Mouse (Mus musculus) heart, embryonic 10.5 days (tissue): ENCODE measurements around the gene Srf. TPM values are rescaled to one million over a fixed set of nuclear protein-coding genes. Genes with fewer than 3 reads are reported as not detected.

Experiments
- DNase-seq: peaks from one replicate; pipeline ENCODE4 v3.0.0-alpha.2; 2017; ENCODE audit warnings: low spot score
- H3K27ac ChIP-seq: fragments of 300-500 bp; sonication (generic); 2 replicates; pipeline ENCODE4 v1.5.1; 2016; ENCODE audit warnings: mild to moderate bottlenecking
- H3K27me3 ChIP-seq: fragments of 300-500 bp; sonication (generic); 2 replicates; pipeline ENCODE4 v1.6.1; 2016; ENCODE audit warnings: mild to moderate bottlenecking; ENCODE audit not compliant: poor library complexity, insufficient read depth, severe bottlenecking
- H3K36me3 ChIP-seq: fragments of 300-500 bp; sonication (generic); 2 replicates; pipeline ENCODE4 v1.6.1; 2016; ENCODE audit warnings: mild to moderate bottlenecking, moderate library complexity
- H3K4me1 ChIP-seq: fragments of 300-500 bp; sonication (generic); 2 replicates; pipeline ENCODE4 v1.6.1; 2016; ENCODE audit warnings: mild to moderate bottlenecking
- H3K4me3 ChIP-seq: fragments of 300-500 bp; sonication (generic); 2 replicates; pipeline ENCODE4 v1.5.1; 2016; ENCODE audit warnings: mild to moderate bottlenecking, moderate library complexity
- H3K9me3 ChIP-seq: fragments of 300-500 bp; sonication (generic); 2 replicates; pipeline ENCODE4 v1.6.1; 2016; ENCODE audit warnings: mild to moderate bottlenecking, moderate library complexity
- WGBS: fragments of 180-500 bp; shearing (Covaris S2); methylation state at CpG from one replicate; pipeline ENCODE4 v1.1.7; 2016; 5-methylcytosine and 5-hydroxymethylcytosine counted together
- polyA plus RNA-seq: library from polyadenylated mRNA; unstranded; fragments of >200 nt; fragmentation: Nextera tagmentation; extraction: Ambion mirVana; gene quantifications from 2 replicates; pipeline ENCODE4 v1.2.1, GENCODE M21; 2016

The Srf gene
- polyA plus RNA-seq, result 10.9 and 15.7 TPM in 2 replicates

DNA sequence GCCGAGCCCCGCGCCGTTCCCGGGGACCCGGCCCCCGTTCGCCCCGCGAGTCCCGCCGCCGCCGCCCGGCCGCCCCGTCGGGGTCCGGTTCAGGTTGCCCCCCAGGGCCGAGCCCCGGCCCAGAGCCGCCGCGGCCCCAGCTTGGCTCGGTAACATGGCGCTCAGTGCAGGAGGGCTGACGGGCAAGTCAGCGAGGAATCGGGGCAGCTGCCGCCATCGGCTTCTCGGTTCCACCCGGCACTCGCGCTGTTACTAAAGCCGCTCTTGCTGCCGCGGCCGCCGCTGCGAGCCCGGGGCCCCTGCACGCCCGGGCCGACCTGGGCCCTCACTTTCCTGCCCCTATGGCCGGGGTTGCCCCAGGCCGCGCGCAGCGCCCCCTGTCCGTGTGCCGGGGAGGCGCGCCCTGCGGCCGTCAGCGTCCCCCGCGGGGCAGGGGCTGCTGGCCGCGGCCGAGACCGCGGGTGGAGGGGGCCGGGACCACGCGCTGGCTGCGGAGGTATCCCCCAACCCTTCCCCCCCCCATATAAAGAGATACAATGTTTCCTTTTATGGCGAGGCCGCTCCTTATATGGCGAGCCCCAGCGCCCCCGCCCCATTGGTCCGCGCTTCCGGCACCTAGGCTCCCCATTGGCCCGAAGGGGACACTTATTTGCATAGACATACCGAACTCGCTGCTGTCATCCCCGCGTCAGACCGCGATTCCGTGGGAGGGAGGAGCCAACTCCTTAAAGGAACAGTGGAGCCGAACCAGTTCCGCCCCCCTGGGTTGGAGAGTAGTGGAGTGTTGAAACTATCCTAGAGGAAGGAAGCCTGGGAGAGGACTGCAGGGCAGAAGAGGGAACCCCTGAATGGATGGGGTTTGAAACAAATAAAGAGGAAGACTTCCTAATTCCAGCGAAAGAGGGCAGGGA lies at the start of gene Srf:
Srf (minus strand) TSS at position 503 of the 911 bp plus-strand sequence.
- Histone ChIP-seq H3K9me3 (no peaks in the 10 kb centered on the region), H3K36me3 (peaks cover 14% of the 10 kb centered on the region), H3K27ac (peak within 1 kb of the TSS; percentile 99), H3K4me3 (peak within 1 kb of the TSS; percentile 98), H3K27me3 (no peaks in the 10 kb centered on the region), H3K4me1 (peaks cover 47% of the 10 kb centered on the region)
- peak; percentile 99 for DNase-seq
- whole genome bisulfite sequencing, result under 1% methylated on average over 87 of the region's 87 CpGs

DNA sequence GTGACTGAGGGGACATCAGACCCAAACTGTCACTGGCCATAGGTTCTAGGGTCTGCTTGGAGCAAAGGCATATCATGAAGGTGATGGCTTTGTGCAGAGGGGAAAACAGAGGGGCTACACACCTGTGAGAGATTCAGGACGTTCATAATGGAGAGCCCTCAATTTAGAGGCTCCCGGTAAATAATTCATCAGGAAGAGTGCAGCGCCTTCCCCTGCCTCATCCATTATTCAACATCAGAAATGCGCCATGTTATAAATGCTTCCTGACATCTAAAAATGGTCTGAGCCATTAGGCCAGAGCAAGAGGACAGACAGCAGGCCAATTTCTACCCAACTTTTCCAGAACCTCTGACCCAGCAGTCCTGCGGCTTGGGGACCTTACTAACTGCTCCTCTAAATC lies 49.2 kb upstream of the Srf start:
- peaks cover 40% of the 10 kb centered on the region for H3K4me1 ChIP-seq
- no peaks in the 10 kb centered on the region for H3K27me3 ChIP-seq
- H3K27ac ChIP-seq, result no peak overlapping the region
- no peak overlapping the region for H3K4me3 ChIP-seq
- DNase-seq, result no peak
- WGBS, result 75% methylated on average over 5 of the region's 5 CpGs
- no peaks in the 10 kb centered on the region for H3K9me3 ChIP-seq
- peaks cover 15% of the 10 kb centered on the region for H3K36me3 ChIP-seq

DNA sequence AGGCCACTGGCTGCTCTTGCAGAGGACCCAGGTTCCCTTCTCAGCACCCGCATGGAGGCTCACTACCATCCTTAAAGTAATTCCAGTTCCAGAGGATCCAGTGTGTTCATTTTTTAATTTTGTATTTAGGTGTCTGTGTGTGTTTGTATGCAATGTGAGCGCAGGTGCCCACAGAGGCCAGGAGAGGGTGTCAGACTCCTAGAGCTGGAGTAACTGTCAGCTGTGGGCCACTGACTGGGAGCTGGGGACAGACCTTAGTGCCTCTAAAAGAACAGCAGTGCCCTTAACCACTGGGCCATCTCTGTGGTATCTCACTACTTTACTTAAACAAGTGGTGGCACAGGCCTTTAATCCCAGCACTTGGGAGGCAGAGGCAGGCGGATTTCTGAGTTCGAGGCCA lies 47.3 kb upstream of the Srf start:
- DNase-seq, result no peak
- no peaks in the 10 kb centered on the region for H3K9me3 ChIP-seq
- H3K27me3 ChIP-seq, result no peaks in the 10 kb centered on the region
- H3K4me3 ChIP-seq, result no peak overlapping the region
- peaks cover 17% of the 10 kb centered on the region for H3K36me3 ChIP-seq
- H3K27ac ChIP-seq, result no peak overlapping the region
- H3K4me1 ChIP-seq, result peaks cover 34% of the 10 kb centered on the region
- 91% methylated on average over 4 of the region's 4 CpGs for WGBS

DNA sequence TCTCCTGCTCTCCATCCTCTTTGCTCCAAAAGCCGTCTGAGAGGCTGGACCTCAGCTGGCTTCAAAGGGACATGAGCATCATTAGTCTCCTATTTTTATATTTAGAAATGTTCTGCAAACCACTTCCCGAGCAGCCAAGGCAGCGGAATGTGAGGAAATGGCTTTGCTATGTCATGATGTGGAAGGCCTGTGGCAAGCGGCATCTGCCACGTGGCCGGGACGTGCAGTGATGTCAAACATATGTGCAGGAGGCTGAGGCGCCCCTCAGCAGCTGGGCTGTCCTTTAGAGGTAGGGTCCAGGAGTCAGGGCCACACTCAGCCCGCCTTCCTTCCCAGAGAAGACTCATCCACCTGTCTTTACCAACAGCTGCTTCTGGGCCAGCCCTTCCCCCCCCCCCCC lies 46.2 kb upstream of the Srf start:
- H3K9me3 ChIP-seq, result no peaks in the 10 kb centered on the region
- WGBS, result 76% methylated on average over 9 of the region's 9 CpGs
- DNase-seq, result no peak
- H3K27ac ChIP-seq, result no peak overlapping the region
- H3K36me3 ChIP-seq, result peaks cover 27% of the 10 kb centered on the region
- H3K27me3 ChIP-seq, result no peaks in the 10 kb centered on the region
- peaks cover 41% of the 10 kb centered on the region for H3K4me1 ChIP-seq
- H3K4me3 ChIP-seq, result no peak overlapping the region

DNA sequence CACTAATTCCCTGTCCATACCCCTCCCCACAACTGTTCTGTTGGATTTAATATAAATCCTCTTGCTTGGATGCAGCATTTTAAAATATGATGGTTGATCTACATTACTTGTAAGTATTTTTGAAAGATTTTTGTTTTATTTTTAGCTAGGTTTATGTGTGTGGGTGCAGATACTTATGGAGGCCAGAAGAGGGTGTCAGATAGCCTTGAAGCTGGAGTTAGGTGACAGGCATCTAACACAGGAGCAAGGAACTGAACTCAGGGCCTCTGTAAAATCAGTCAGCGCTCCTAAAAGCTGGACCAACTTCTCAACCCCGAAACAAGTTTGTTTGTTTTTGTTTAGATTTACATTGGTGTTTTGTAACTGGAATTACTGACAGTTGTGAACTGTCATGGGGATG lies 44.6 kb upstream of the Srf start:
- DNase-seq, result no peak
- Histone ChIP-seq H3K27me3 (no peaks in the 10 kb centered on the region), H3K4me3 (no peak overlapping the region), H3K27ac (no peak overlapping the region), H3K36me3 (peaks cover 36% of the 10 kb centered on the region), H3K4me1 (peaks cover 42% of the 10 kb centered on the region), H3K9me3 (no peaks in the 10 kb centered on the region)
- WGBS, result 91% methylated on average over 2 of the region's 2 CpGs

DNA sequence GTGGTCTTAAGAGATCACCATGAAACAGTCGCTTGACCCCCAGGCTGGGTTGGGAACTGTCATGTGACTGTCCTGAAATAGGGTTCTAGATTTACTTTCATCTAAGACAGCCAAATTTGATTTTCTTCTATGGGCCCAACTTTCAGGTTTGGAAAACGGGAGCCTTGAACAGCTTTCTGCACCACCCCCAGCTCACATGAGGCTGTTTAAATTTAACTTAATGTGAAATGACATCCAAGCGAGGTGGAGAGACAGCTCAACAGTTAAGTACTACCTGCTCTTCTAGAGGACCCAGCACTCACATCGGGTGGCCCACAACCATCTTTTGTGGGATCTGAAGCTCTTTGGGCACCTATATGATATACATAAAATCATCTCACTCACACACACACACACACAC lies 43.0 kb upstream of the Srf start:
- no peaks in the 10 kb centered on the region for H3K27me3 ChIP-seq
- WGBS, result 81% methylated on average over 4 of the region's 4 CpGs
- H3K36me3 ChIP-seq, result peaks cover 36% of the 10 kb centered on the region

DNA sequence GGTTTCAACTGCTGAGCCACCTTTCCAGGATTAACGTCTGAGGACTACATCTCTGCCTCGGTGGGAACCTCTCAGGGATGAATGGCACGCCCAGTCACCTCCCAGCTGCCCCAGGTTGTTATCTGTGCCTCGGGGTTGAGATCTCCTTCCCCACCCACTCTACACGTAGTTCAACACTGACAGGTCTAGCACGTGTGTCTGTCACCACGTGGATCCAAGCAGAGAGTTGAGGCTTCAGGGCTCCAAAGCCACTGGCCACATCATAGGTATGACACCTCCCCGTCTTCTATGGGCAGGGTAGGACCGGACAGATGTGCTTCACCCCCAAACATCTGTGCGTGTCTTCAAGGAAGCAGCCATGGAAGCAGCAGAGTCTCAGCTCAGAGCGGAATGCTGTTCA lies 42.0 kb upstream of the Srf start:
- no peak overlapping the region for H3K4me3 ChIP-seq
- H3K9me3 ChIP-seq, result no peaks in the 10 kb centered on the region
- H3K27ac ChIP-seq, result no peak overlapping the region
- peaks cover 36% of the 10 kb centered on the region for H3K36me3 ChIP-seq
- 80% methylated on average over 11 of the region's 11 CpGs for WGBS
- no peak for DNase-seq
- no peaks in the 10 kb centered on the region for H3K27me3 ChIP-seq
- H3K4me1 ChIP-seq, result peaks cover 50% of the 10 kb centered on the region

More for the DNA sequence above, 43.0 kb upstream of the Srf start:
- H3K9me3 ChIP-seq, result no peaks in the 10 kb centered on the region
- H3K4me3 ChIP-seq, result no peak overlapping the region
- no peak for DNase-seq
- peaks cover 44% of the 10 kb centered on the region for H3K4me1 ChIP-seq
- no peak overlapping the region for H3K27ac ChIP-seq

DNA sequence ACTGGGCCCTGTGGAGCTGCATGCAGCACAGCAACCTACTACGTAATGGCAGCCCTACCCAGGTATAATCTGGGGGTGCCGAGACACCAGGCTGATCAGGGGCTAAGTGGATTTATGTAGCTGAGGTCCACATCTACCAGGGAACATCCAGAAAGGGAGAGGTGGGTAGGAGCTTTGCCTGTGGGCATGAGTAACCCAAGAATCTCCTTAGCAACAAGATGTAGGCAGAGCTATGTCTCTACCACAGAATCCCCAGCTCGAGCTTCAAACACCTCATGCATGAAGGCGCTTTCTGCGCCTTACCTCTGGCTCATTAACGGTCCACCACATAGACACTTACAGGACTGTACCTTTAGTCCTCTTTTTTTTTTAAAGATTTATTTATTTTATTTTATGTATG lies 39.4 kb upstream of the Srf start:
- no peaks in the 10 kb centered on the region for H3K27me3 ChIP-seq
- peaks cover 43% of the 10 kb centered on the region for H3K36me3 ChIP-seq
- WGBS, result 82% methylated on average over 6 of the region's 6 CpGs
- H3K9me3 ChIP-seq, result no peaks in the 10 kb centered on the region
- no peak for DNase-seq
- H3K4me1 ChIP-seq, result peaks cover 47% of the 10 kb centered on the region
- peak overlapping the region; percentile 22; the same call in 1 of the 2 replicates for H3K4me3 ChIP-seq
- H3K27ac ChIP-seq, result peak overlapping the region; percentile 83; the same call in 1 of the 2 replicates

DNA sequence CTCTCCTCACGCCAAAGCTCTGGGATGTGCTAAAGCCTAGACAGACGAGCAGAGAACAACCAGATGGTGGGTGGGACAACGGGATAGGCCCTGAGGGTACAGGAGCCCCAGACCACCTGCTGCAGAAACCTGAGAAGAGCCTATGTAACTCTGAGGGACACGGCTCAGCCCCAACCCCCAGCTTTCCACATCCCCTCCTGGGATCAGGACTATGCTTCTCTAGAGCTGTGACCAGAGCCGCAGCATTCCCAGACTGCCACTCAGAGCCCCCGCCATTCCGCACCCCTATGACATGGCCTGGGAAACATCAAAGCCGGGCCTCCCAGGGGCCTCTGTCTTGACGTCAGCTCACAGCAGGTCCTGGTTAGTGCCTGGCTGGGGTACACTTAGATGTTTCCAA lies 38.6 kb upstream of the Srf start:
- H3K36me3 ChIP-seq, result peaks cover 50% of the 10 kb centered on the region
- WGBS, result 18% methylated on average over 9 of the region's 9 CpGs
- DNase-seq, result peak; percentile 83

DNA sequence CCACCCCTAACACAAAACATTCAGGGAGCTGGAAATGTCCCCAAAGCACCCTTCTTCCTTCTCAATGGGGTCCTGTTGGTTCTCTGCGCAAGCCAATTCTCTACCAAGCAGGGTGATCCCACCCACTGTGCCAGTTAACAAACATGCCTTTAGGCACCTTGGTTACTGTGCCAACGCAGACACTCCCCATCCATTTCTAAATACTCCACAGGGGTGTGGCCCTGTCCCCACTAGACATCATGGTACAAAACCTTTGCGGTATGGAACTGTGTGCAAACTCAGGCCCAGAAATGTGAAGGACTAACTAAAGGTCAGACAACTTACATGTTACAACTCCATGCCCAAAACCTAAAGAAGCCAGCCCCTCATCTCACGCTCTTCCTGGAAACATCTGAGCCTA lies 37.1 kb upstream of the Srf start:
- DNase-seq, result no peak
- WGBS, result 92% methylated on average over 4 of the region's 4 CpGs
- Histone ChIP-seq H3K4me1 (peaks cover 45% of the 10 kb centered on the region), H3K27me3 (no peaks in the 10 kb centered on the region), H3K36me3 (peaks cover 60% of the 10 kb centered on the region), H3K27ac (0 out of 2 replicates have a peak overlapping the region, but pooled peaks have one; percentile 62), H3K4me3 (no peak overlapping the region), H3K9me3 (no peaks in the 10 kb centered on the region)

More for the DNA sequence above, 38.6 kb upstream of the Srf start:
- Histone ChIP-seq H3K27ac (peak overlapping the region; percentile 83), H3K27me3 (no peaks in the 10 kb centered on the region), H3K9me3 (no peaks in the 10 kb centered on the region), H3K4me3 (peak overlapping the region; percentile 22; the same call in 1 of the 2 replicates), H3K4me1 (peaks cover 51% of the 10 kb centered on the region)

DNA sequence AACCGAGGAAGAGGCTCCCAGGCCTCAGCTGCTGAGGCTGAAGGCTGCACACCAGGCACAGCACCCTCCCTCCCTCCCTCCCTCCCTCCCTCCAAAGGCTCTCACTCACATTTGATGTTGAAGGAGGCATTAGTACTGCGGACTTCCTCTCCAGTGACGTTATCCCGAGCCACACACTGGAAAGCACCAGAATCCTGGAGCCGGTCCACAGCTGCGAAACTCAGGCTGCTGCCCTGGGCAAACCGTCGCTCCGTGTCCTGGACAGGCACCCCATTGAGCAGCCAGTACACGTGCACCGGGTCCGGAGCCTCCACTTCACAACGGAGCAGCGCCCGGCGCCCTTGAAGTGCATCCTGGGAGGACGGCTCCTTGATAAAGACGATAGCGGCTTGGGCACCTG lies 35.4 kb upstream of the Srf start:
- no peak overlapping the region for H3K4me3 ChIP-seq
- H3K36me3 ChIP-seq, result peaks cover 56% of the 10 kb centered on the region
- no peak for DNase-seq
- no peak overlapping the region for H3K27ac ChIP-seq
- H3K9me3 ChIP-seq, result no peaks in the 10 kb centered on the region
- WGBS, result 91% methylated on average over 19 of the region's 19 CpGs
- H3K27me3 ChIP-seq, result no peaks in the 10 kb centered on the region
- H3K4me1 ChIP-seq, result peaks cover 32% of the 10 kb centered on the region

DNA sequence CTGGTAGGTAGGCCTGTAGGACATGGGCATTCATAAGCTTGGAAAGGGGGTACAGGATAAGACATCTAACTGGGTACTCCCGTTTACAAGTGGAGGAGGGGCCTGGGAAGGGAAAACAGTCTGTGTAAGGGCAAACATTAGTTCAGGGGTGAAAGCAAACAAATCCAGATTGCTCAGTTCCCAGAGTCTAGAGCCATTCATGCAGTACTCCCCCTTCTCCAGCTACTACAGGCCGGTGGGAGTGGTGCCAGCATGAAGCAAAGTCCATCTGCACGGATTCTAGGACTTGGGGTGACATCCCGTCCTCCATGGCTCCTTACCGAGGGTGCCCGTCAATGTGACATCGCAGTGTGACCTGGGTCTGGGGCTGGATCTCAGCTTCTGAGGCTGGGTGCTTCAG lies 34.5 kb upstream of the Srf start:
- 82% methylated on average over 7 of the region's 7 CpGs for WGBS
- peaks cover 64% of the 10 kb centered on the region for H3K36me3 ChIP-seq
- H3K9me3 ChIP-seq, result no peaks in the 10 kb centered on the region
- no peak for DNase-seq
- no peak overlapping the region for H3K27ac ChIP-seq
- H3K4me3 ChIP-seq, result no peak overlapping the region
- H3K4me1 ChIP-seq, result peaks cover 30% of the 10 kb centered on the region
- no peaks in the 10 kb centered on the region for H3K27me3 ChIP-seq

DNA sequence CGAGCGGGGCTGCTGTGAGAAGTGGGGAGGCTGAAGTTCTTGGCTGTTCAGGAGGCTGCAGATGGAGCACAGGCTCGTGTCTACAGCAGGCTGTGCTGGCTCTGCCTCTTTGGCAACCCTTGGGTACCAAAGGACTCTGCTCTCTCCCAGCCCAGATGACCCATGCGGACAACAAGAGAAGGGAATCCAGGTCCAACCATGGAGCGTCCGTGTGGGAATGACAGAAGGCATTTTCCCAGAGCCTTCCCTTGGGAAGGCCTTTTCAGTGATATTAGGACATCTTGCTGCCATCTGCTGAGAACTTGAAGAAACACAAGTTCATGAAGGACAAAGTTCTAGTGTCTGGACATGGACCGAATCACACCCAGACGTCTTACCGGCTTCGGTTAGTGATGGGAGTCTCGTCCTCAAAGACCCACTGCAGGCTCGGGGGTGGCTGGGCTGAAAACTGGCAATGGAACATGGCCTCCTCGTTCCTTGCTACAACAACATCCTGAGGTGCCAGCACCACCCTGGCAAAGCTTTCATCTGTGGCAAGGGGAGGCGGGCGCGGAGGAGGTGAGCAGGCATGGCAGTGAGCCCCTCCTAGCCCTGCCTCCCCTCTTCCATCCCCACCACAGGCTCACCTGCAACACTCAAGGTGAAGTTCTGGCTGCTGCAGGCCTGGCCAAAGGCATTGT lies 33.8 kb upstream of the Srf start:
- 90% methylated on average over 16 of the region's 16 CpGs for WGBS
- peaks cover 70% of the 10 kb centered on the region for H3K36me3 ChIP-seq
- H3K4me1 ChIP-seq, result peaks cover 23% of the 10 kb centered on the region

More for the DNA sequence above, 33.8 kb upstream of the Srf start:
- Histone ChIP-seq H3K4me3 (no peak overlapping the region), H3K27ac (no peak overlapping the region), H3K27me3 (no peaks in the 10 kb centered on the region), H3K9me3 (no peaks in the 10 kb centered on the region)
- DNase-seq, result no peak
